Mouse (Mus musculus) limb, embryonic 14.5 days (tissue): Measurements from ENCODE around the gene 2410004P03Rik. TPM values are rescaled to one million over a fixed set of nuclear protein-coding genes. Genes with fewer than 3 reads are reported as not detected.
A peak's percentile ranks its signal among the peaks of the same experiment; 100 is the strongest.
"Not testable (repeated sequence)": the region's sequence is repeated elsewhere in the genome, so short reads cannot be mapped to it uniquely, and the experiment has no call there.

Source experiments
- ATAC-seq: fragments of 200-750 bp; cut with Nextera tagmentation; 2 replicates; pipeline ENCODE4 v1.8.0; 2017; ENCODE audit warnings: low read depth, moderate number of reproducible peaks, moderate TSS enrichment; ENCODE audit not compliant: low FRiP score
- DNase-seq: peaks from one replicate; pipeline ENCODE4 v3.0.0-alpha.2; 2015; ENCODE audit warnings: low spot score
- H3K27ac ChIP-seq: fragments of 300-500 bp; sonication (generic); replicated peaks from 2 replicates; pipeline ENCODE4 v1.5.1; 2014; ENCODE audit warnings: low read depth, mild to moderate bottlenecking, low read length, moderate library complexity, mixed read lengths
- H3K27me3 ChIP-seq: fragments of 300-500 bp; sonication (generic); 2 replicates; pipeline ENCODE4 v1.6.1; 2014; ENCODE audit warnings: low read length, mixed read lengths; ENCODE audit not compliant: control insufficient read depth, insufficient read depth
- H3K36me3 ChIP-seq: fragments of 300-500 bp; sonication (generic); 2 replicates; pipeline ENCODE4 v1.6.1; 2014; ENCODE audit warnings: mild to moderate bottlenecking, low read length, moderate library complexity, mixed read lengths; ENCODE audit not compliant: control insufficient read depth, insufficient read depth
- H3K4me1 ChIP-seq: fragments of 300-500 bp; sonication (generic); 2 replicates; pipeline ENCODE4 v1.6.1; 2014; ENCODE audit warnings: antibody characterized with exemption, low read length, mixed read lengths; ENCODE audit not compliant: control insufficient read depth, insufficient read depth
- H3K4me2 ChIP-seq: fragments of 300-500 bp; sonication (generic); replicated peaks from 2 replicates; pipeline ENCODE4 v1.6.1; 2014; ENCODE audit warnings: low read depth, mild to moderate bottlenecking, low read length, moderate library complexity; ENCODE audit not compliant: severe bottlenecking
- H3K4me3 ChIP-seq: fragments of 300-500 bp; sonication (generic); replicated peaks from 2 replicates; pipeline ENCODE4 v1.5.1; 2014; ENCODE audit warnings: low read length
- H3K9ac ChIP-seq: fragments of 300-500 bp; sonication (generic); 2 replicates; pipeline ENCODE4 v1.6.1; 2014; ENCODE audit warnings: mild to moderate bottlenecking, low read depth, low read length, moderate library complexity; ENCODE audit not compliant: severe bottlenecking
- H3K9me3 ChIP-seq: fragments of 300-500 bp; sonication (generic); 2 replicates; pipeline ENCODE4 v1.6.1; 2016; ENCODE audit warnings: low read length; ENCODE audit not compliant: control insufficient read depth
- POLR2A ChIP-seq: fragments of 200-500 bp; IDR thresholded peaks from 2 replicates; pipeline ENCODE4 v1.8.0; 2012; ENCODE audit warnings: inconsistent platforms, mild to moderate bottlenecking, moderate library complexity, borderline replicate concordance; ENCODE audit not compliant: insufficient read depth, insufficient read length; ENCODE audit errors: extremely low read depth
- WGBS: fragments of 180-500 bp; shearing (Covaris S2); extraction: QIAGEN DNeasy Blood & Tissue Kit; methylation state at CpG from one replicate; pipeline ENCODE4 v1.1.7; 2014; 5-methylcytosine and 5-hydroxymethylcytosine counted together
- polyA plus RNA-seq, 2 experiments: library from polyadenylated mRNA; depleted of rRNA in 1 of 2; stranded (reverse) in 1 of 2; unstranded in 1 of 2; fragments of >200 nt; fragmentation: Nextera tagmentation in 1 of 2; extraction: Ambion mirVana in 1 of 2; gene quantifications; 2 replicates each; pipeline versions ENCODE4 v1.2.1 to v1.2.3; 2012 to 2014

The 2410004P03Rik gene
- polyA plus RNA-seq, 2 experiments = 0.21 to 0.50 TPM

DNA sequence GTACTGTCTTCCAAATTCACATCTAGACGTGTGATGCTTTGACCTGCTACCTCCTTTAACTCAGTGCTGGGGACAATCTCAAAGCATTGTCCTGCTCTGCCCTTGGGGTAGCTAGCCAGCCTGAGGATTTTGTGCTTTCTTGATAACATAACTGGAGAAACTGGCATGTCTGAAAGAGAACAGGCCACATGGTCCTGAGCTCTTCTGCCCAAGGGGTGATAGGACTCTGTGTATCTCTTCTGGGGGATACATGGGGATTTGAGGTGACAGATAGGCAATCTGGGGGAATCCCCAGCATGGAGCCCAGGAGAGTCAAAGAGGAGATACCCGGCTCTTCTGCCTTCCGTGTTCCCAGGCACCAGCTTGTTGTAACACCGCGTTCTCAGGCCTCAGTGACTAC lies 23.1 kb upstream of the 2410004P03Rik start:
- DNase-seq = no peak
- WGBS = 72% methylated on average over 5 of the region's 5 CpGs

GRCm38 (mm10) chr12:17033464-17033841 lies 21.9 kb upstream of the 2410004P03Rik start:
- ATAC-seq (no peak), DNase-seq (no peak)
- 65% methylated on average over 9 of the region's 9 CpGs for WGBS

More for the DNA sequence above, 23.1 kb upstream of the 2410004P03Rik start:
- Histone ChIP-seq H3K9me3 (no peaks in the 10 kb centered on the region), H3K36me3 (no peaks in the 10 kb centered on the region), H3K4me3 (no peak overlapping the region), H3K27me3 (no peaks in the 10 kb centered on the region), H3K4me2 (no peak overlapping the region), H3K4me1 (peaks cover 4% of the 10 kb centered on the region; the same call in 1 of the 2 replicates), H3K9ac (no peak overlapping the region), H3K27ac (no peak overlapping the region)
- TF ChIP-seq POLR2A = no peak
- ATAC-seq = no peak

DNA sequence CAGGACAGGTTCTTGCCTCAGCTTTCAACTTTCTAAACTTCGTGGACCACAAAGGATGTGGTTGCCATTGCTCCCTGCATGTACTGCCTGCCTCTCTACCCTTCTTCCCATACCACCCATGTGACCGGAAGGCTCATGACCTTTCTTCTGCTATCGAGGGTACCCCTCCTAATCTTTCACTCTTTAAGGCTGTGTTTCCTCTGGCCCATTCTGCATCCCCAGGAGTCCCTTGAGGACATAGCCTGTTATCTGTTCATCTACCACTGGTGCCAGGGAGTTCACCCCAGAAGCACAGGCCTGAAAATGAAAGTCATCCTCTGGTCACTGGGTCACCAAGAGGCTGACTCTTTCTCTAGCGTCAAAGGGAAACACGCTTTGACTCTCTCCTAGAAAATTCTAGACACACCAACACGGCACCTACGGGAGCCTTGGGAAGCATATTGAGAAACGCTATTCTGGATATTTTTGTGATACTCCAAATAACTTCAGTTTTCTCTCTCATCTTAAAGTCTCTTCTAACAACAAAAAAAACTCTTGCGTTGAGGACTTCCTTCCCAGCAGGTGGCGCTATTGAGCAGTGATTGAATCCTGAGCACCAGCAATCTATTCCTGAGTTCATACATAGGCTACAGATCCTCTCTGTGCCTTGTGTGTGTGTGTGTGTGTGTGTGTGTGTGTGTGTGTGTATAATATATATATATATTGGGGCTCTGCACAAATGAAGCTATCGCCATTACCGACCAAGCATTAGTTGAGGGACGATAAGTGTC lies 21.4 kb upstream of the 2410004P03Rik start:
- no peaks in the 10 kb centered on the region for H3K27me3 ChIP-seq
- no peak overlapping the region for H3K27ac ChIP-seq
- H3K4me3 ChIP-seq = no peak overlapping the region
- peaks cover 4% of the 10 kb centered on the region; the same call in 1 of the 2 replicates for H3K4me1 ChIP-seq
- H3K9ac ChIP-seq = no peak overlapping the region
- no peak overlapping the region for H3K4me2 ChIP-seq
- no peak for TF ChIP-seq POLR2A
- H3K9me3 ChIP-seq = no peaks in the 10 kb centered on the region
- ATAC-seq = no peak
- peak; percentile 84 for DNase-seq
- WGBS = 45% methylated on average over 13 of the region's 13 CpGs
- no peaks in the 10 kb centered on the region for H3K36me3 ChIP-seq

More at GRCm38 (mm10) chr12:17033464-17033841, 21.9 kb upstream of the 2410004P03Rik start:
- H3K27me3 ChIP-seq = no peaks in the 10 kb centered on the region
- peaks cover 4% of the 10 kb centered on the region; the same call in 1 of the 2 replicates for H3K4me1 ChIP-seq
- no peak for TF ChIP-seq POLR2A
- no peak overlapping the region for H3K4me3 ChIP-seq
- no peaks in the 10 kb centered on the region for H3K9me3 ChIP-seq
- H3K36me3 ChIP-seq = no peaks in the 10 kb centered on the region
- H3K4me2 ChIP-seq = no peak overlapping the region
- no peak overlapping the region for H3K9ac ChIP-seq
- H3K27ac ChIP-seq = no peak overlapping the region

DNA sequence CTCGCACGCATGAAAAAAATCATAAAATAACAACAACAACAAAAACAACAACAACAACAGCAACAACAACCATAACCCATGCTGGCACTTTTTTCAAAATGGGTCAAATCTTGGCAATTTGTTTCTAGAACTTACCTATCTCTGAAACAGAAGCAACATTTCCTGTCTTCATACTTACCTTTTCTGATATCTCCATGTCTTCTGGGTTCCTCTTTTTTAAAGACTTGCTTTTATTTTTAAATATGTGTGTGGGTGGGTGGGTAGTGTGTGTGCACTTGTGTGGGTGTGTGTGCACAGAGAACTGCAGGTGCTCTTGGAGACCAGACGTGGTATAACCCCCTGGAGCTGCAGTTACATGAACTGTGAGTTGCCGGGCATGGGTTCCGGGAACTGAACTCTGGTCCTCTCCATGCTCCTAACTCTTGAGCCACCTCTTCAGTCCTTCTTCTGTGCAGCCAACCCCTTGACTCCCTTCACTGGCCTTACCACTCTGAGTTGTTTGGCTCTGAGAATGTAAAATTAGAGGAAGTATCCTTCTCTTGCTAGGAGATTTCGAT lies 13.1 kb upstream of the 2410004P03Rik start:
- Histone ChIP-seq H3K9me3 (no peaks in the 10 kb centered on the region), H3K9ac (no peak overlapping the region), H3K4me3 (no peak overlapping the region), H3K4me2 (no peak overlapping the region), H3K4me1 (no peaks in the 10 kb centered on the region), H3K27ac (no peak overlapping the region), H3K36me3 (no peaks in the 10 kb centered on the region), H3K27me3 (no peaks in the 10 kb centered on the region)
- WGBS = 89% methylated on average over 6 of the region's 6 CpGs
- no peak for ATAC-seq
- no peak for TF ChIP-seq POLR2A
- DNase-seq = no peak

DNA sequence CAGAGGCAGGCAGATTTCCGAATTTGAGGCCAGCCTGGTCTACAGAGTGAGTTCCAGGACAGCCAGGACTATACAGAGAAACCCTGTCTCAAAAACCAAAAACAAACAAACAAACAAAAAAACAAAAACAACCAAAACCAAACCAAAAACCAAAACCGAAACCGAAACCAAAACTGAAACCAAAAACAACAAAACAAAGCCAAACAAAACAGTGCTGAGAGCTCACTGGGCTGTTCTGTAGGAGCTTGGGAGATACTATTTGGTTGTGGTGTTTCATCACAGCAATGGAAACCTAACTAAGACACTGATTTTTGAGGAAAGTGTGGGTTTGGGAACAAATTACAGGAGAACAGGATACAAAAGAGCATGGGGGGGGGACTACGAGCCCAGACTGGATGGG lies 10.6 kb upstream of the 2410004P03Rik start:
- ATAC-seq (no peak), DNase-seq (no peak)
- no peaks in the 10 kb centered on the region for H3K36me3 ChIP-seq
- H3K9ac ChIP-seq = no peak overlapping the region
- H3K4me2 ChIP-seq = no peak overlapping the region
- H3K27ac ChIP-seq = no peak overlapping the region
- no peak for TF ChIP-seq POLR2A
- WGBS = 82% methylated on average over 4 of the region's 4 CpGs
- H3K4me3 ChIP-seq = no peak overlapping the region
- H3K27me3 ChIP-seq = no peaks in the 10 kb centered on the region
- no peaks in the 10 kb centered on the region for H3K4me1 ChIP-seq
- H3K9me3 ChIP-seq = no peaks in the 10 kb centered on the region

DNA sequence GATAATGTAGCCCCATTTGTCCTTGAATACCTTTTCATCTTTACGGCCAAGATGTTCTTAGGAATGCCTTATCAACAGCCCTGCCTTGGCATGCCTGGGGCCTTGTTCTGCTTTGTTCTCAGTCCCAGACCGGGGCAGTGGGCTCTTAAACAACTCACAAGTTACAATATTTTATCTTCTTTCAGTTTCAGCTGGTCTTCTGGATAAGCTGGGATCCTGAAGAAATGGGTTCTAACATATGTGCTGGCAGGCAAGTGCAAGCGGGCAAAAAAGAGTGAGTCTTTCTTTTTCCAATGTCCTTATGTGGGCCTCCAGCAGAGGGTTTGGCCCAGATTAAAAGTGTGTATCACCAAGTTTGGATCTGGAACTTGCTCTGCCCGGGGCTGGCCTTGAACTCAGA lies 9.6 kb upstream of the 2410004P03Rik start:
- not testable (repeated sequence) for DNase-seq, H3K4me3 ChIP-seq, H3K4me2 ChIP-seq, H3K27me3 ChIP-seq, H3K27ac ChIP-seq, H3K9me3 ChIP-seq, H3K36me3 ChIP-seq, ATAC-seq, H3K4me1 ChIP-seq, H3K9ac ChIP-seq
- WGBS = 86% methylated on average over 4 of the region's 4 CpGs
